Mouse (Mus musculus): Measurements from ENCODE around the gene Olfr223. TPM values are rescaled to one million over a fixed set of nuclear protein-coding genes. Genes with fewer than 3 reads are reported as not detected.
"Not testable (repeated sequence)": the region's sequence is repeated elsewhere in the genome, so short reads cannot be mapped to it uniquely, and the experiment has no call there.

Gene Olfr223
- polyA plus RNA-seq, 1 experiment from 2014 or later, result not detected

- Histone ChIP-seq H3K4me1 (ENCODE audit: control insufficient read depth, insufficient read depth, low read length) (no peaks in the 10 kb centered on the region), H3K4me3 (ENCODE audit: low read depth, low read length) (no peak overlapping the region), H3K27ac (ENCODE audit: low read depth, low read length) (no peak overlapping the region), H3K36me3 (ENCODE audit: control insufficient read depth, insufficient read depth, low read length) (no peaks in the 10 kb centered on the region), H3K4me2 (ENCODE audit: low read depth, low read length) (no peak overlapping the region), H3K9ac (replicated peaks; ENCODE audit: low read depth, low read length) (no peak overlapping the region), H3K27me3 (ENCODE audit: control insufficient read depth, insufficient read depth, low read length) (no peaks in the 10 kb centered on the region), H3K9me3 (ENCODE audit: control insufficient read depth, low read length) (no peaks in the 10 kb centered on the region)
- ATAC-seq (ENCODE audit: low read depth), result no peak
- 23% methylated on average over 5 of the region's 5 CpGs for WGBS
Measured at GRCm38 (mm10) chr11:59633037-59633436, 39.9 kb upstream of the Olfr223 start.

- H3K4me3 ChIP-seq (ENCODE audit: low read depth, low read length), result no peak overlapping the region
- H3K4me2 ChIP-seq (ENCODE audit: low read depth, low read length), result no peak overlapping the region
- WGBS, result 82% methylated on average over 4 of the region's 4 CpGs
- no peak for ATAC-seq (ENCODE audit: low read depth)
- H3K9ac ChIP-seq (replicated peaks; ENCODE audit: low read depth, low read length), result no peak overlapping the region
- H3K4me1 ChIP-seq (ENCODE audit: control insufficient read depth, insufficient read depth, low read length), result no peaks in the 10 kb centered on the region
- no peaks in the 10 kb centered on the region for H3K36me3 ChIP-seq (ENCODE audit: control insufficient read depth, insufficient read depth, low read length)
- no peaks in the 10 kb centered on the region for H3K27me3 ChIP-seq (ENCODE audit: control insufficient read depth, insufficient read depth, low read length)
- H3K9me3 ChIP-seq (ENCODE audit: control insufficient read depth, low read length), result no peaks in the 10 kb centered on the region
- H3K27ac ChIP-seq (ENCODE audit: low read depth, low read length), result no peak overlapping the region
Measured at GRCm38 (mm10) chr11:59631980-59632379, 38.9 kb upstream of the Olfr223 start.

DNA sequence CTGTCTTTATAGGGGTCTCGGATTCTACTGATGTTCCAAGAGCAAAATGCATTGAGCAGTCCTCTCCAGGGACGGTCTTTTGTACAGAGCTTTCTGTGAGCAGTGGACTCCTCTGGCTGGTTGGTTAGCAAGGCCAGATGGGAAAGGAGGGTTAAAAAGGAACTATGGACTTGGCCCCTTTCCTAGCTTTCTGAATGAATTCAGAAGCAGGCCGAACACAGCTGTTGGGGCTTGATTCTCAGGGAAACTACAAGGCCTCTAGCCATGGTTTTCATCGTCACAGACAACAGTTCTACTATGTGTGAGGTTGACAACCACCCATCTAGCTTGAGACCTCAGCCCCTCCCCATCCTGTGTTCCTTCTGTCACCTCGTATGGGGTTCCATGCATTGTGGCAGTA lies 36.8 kb upstream of the Olfr223 start:
- H3K4me3 ChIP-seq (ENCODE audit: low read depth, low read length), result no peak overlapping the region
- 64% methylated on average over 5 of the region's 5 CpGs for WGBS
- ATAC-seq (ENCODE audit: low read depth), result no peak
- H3K9ac ChIP-seq (replicated peaks; ENCODE audit: low read depth, low read length), result no peak overlapping the region
- H3K9me3 ChIP-seq (ENCODE audit: control insufficient read depth, low read length), result no peaks in the 10 kb centered on the region
- no peak overlapping the region for H3K4me2 ChIP-seq (ENCODE audit: low read depth, low read length)
- H3K4me1 ChIP-seq (ENCODE audit: control insufficient read depth, insufficient read depth, low read length), result no peaks in the 10 kb centered on the region
- no peaks in the 10 kb centered on the region for H3K36me3 ChIP-seq (ENCODE audit: control insufficient read depth, insufficient read depth, low read length)
- H3K27ac ChIP-seq (ENCODE audit: low read depth, low read length), result no peak overlapping the region
- H3K27me3 ChIP-seq (ENCODE audit: control insufficient read depth, insufficient read depth, low read length), result no peaks in the 10 kb centered on the region

- no peaks in the 10 kb centered on the region for H3K4me1 ChIP-seq (ENCODE audit: control insufficient read depth, insufficient read depth, low read length)
- WGBS, result 84% methylated on average over 5 of the region's 5 CpGs
- H3K27ac ChIP-seq (ENCODE audit: low read depth, low read length), result no peak overlapping the region
- no peak overlapping the region for H3K4me2 ChIP-seq (ENCODE audit: low read depth, low read length)
- no peak for ATAC-seq (ENCODE audit: low read depth)
- H3K36me3 ChIP-seq (ENCODE audit: control insufficient read depth, insufficient read depth, low read length), result no peaks in the 10 kb centered on the region
- H3K4me3 ChIP-seq (ENCODE audit: low read depth, low read length), result no peak overlapping the region
- H3K9me3 ChIP-seq (ENCODE audit: control insufficient read depth, low read length), result no peaks in the 10 kb centered on the region
- H3K9ac ChIP-seq (replicated peaks; ENCODE audit: low read depth, low read length), result no peak overlapping the region
- H3K27me3 ChIP-seq (ENCODE audit: control insufficient read depth, insufficient read depth, low read length), result no peaks in the 10 kb centered on the region
Measured at GRCm38 (mm10) chr11:59628177-59628576, 35.1 kb upstream of the Olfr223 start.

GRCm38 (mm10) chr11:59626192-59626591 lies 33.1 kb upstream of the Olfr223 start:
- Histone ChIP-seq H3K4me2 (ENCODE audit: low read depth, low read length) (no peak overlapping the region), H3K4me3 (ENCODE audit: low read depth, low read length) (no peak overlapping the region), H3K9ac (replicated peaks; ENCODE audit: low read depth, low read length) (no peak overlapping the region), H3K27me3 (ENCODE audit: control insufficient read depth, insufficient read depth, low read length) (no peaks in the 10 kb centered on the region), H3K9me3 (ENCODE audit: control insufficient read depth, low read length) (no peaks in the 10 kb centered on the region), H3K4me1 (ENCODE audit: control insufficient read depth, insufficient read depth, low read length) (no peaks in the 10 kb centered on the region), H3K27ac (ENCODE audit: low read depth, low read length) (no peak overlapping the region), H3K36me3 (ENCODE audit: control insufficient read depth, insufficient read depth, low read length) (no peaks in the 10 kb centered on the region)
- 87% methylated on average over 7 of the region's 7 CpGs for WGBS
- no peak for ATAC-seq (ENCODE audit: low read depth)

- Histone ChIP-seq H3K4me3 (ENCODE audit: low read depth, low read length) (no peak overlapping the region), H3K4me1 (ENCODE audit: control insufficient read depth, insufficient read depth, low read length) (no peaks in the 10 kb centered on the region), H3K9ac (replicated peaks; ENCODE audit: low read depth, low read length) (no peak overlapping the region), H3K4me2 (ENCODE audit: low read depth, low read length) (no peak overlapping the region), H3K27ac (ENCODE audit: low read depth, low read length) (no peak overlapping the region), H3K27me3 (ENCODE audit: control insufficient read depth, insufficient read depth, low read length) (no peaks in the 10 kb centered on the region), H3K36me3 (ENCODE audit: control insufficient read depth, insufficient read depth, low read length) (no peaks in the 10 kb centered on the region), H3K9me3 (ENCODE audit: control insufficient read depth, low read length) (no peaks in the 10 kb centered on the region)
- 48% methylated on average over 6 of the region's 6 CpGs for WGBS
- no peak for ATAC-seq (ENCODE audit: low read depth)
Measured at GRCm38 (mm10) chr11:59624017-59624630, 31.0 kb upstream of the Olfr223 start.

DNA sequence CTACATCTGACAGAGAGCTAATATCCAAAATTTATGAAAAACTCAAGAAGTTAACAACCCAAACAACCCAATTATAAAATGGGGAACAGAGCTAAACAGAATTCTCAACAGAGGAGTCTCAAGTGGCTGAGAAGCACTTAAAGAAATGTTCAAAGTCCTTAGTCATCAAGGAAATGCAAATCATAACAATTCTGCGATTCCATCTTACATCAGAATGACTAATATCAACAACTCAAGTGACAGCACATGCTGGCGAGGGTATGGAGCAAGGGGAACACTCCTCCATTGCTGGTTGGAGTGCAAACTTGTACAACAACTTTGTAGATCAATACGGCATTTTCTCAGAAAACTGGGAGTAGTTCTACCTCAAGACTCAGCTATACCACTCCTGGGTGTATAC lies 29.1 kb upstream of the Olfr223 start:
- no peak overlapping the region for H3K27ac ChIP-seq (ENCODE audit: low read depth, low read length)
- ATAC-seq (ENCODE audit: low read depth), result no peak
- no peak overlapping the region for H3K4me3 ChIP-seq (ENCODE audit: low read depth, low read length)
- no peaks in the 10 kb centered on the region for H3K9me3 ChIP-seq (ENCODE audit: control insufficient read depth, low read length)
- H3K36me3 ChIP-seq (ENCODE audit: control insufficient read depth, insufficient read depth, low read length), result no peaks in the 10 kb centered on the region
- 72% methylated on average over 3 of the region's 3 CpGs for WGBS
- no peak overlapping the region for H3K9ac ChIP-seq (replicated peaks; ENCODE audit: low read depth, low read length)
- no peaks in the 10 kb centered on the region for H3K27me3 ChIP-seq (ENCODE audit: control insufficient read depth, insufficient read depth, low read length)
- H3K4me1 ChIP-seq (ENCODE audit: control insufficient read depth, insufficient read depth, low read length), result no peaks in the 10 kb centered on the region
- no peak overlapping the region for H3K4me2 ChIP-seq (ENCODE audit: low read depth, low read length)

DNA sequence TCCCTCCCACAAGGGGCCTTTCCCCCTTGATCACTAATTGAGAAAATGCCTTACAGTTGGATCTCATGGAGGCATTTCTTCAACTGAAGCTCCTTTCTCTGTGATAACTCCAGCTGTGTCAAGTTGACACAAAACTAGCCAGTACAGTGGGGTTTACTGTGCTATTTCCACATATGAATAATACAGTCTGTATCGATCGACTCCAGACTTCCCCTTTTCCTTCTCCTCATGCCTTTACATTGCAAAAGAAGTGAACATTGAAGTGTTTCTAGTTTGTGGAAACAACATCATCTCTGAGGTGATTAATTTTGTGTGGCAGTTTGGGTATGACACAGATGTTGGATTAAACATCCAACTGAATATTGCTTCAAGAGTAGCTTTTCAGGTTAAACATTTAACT lies 23.9 kb upstream of the Olfr223 start:
- not testable (repeated sequence) for H3K4me3 ChIP-seq (ENCODE audit: low read depth, low read length); H3K9ac ChIP-seq (replicated peaks; ENCODE audit: low read depth, low read length); H3K27me3 ChIP-seq (ENCODE audit: control insufficient read depth, insufficient read depth, low read length); H3K27ac ChIP-seq (ENCODE audit: low read depth, low read length); ATAC-seq (ENCODE audit: low read depth); H3K9me3 ChIP-seq (ENCODE audit: control insufficient read depth, low read length); H3K4me2 ChIP-seq (ENCODE audit: low read depth, low read length); H3K4me1 ChIP-seq (ENCODE audit: control insufficient read depth, insufficient read depth, low read length); H3K36me3 ChIP-seq (ENCODE audit: control insufficient read depth, insufficient read depth, low read length)
- WGBS, result 97% methylated on average over 2 of the region's 2 CpGs

GRCm38 (mm10) chr11:59614120-59614519 lies 21.0 kb upstream of the Olfr223 start:
- no peak overlapping the region for H3K27ac ChIP-seq (ENCODE audit: low read depth, low read length)
- no peaks in the 10 kb centered on the region for H3K36me3 ChIP-seq (ENCODE audit: control insufficient read depth, insufficient read depth, low read length)
- no peak overlapping the region for H3K4me2 ChIP-seq (ENCODE audit: low read depth, low read length)
- no peak for ATAC-seq (ENCODE audit: low read depth)
- H3K4me1 ChIP-seq (ENCODE audit: control insufficient read depth, insufficient read depth, low read length), result no peaks in the 10 kb centered on the region
- H3K4me3 ChIP-seq (ENCODE audit: low read depth, low read length), result no peak overlapping the region
- no peaks in the 10 kb centered on the region for H3K27me3 ChIP-seq (ENCODE audit: control insufficient read depth, insufficient read depth, low read length)
- no peak overlapping the region for H3K9ac ChIP-seq (replicated peaks; ENCODE audit: low read depth, low read length)
- WGBS, result 58% methylated on average over 4 of the region's 4 CpGs
- no peaks in the 10 kb centered on the region for H3K9me3 ChIP-seq (ENCODE audit: control insufficient read depth, low read length)

Measured in neural tube, embryonic 14.5 days (tissue).